Mouse (Mus musculus) brain, embryonic 14.5 days (tissue): ENCODE data around the gene Nipsnap1. TPM values are rescaled to one million over a fixed set of nuclear protein-coding genes. Genes with fewer than 3 reads are reported as not detected.

Experiments
- DNase-seq: peaks from one replicate; pipeline ENCODE4 v3.0.0-alpha.2; 2011; ENCODE audit warnings: low read depth
- CTCF ChIP-seq: fragments of 200-500 bp; IDR thresholded peaks from 2 replicates; pipeline ENCODE4 v1.5.1; 2012; ENCODE audit warnings: inconsistent platforms, mild to moderate bottlenecking, moderate library complexity, borderline replicate concordance; ENCODE audit not compliant: insufficient read depth, insufficient read length; ENCODE audit errors: extremely low read depth
- POLR2A ChIP-seq: fragments of 200-500 bp; IDR thresholded peaks from 2 replicates; pipeline ENCODE4 v1.6.1; 2012; ENCODE audit warnings: mild to moderate bottlenecking, inconsistent platforms, borderline replicate concordance; ENCODE audit not compliant: poor library complexity, insufficient read depth, insufficient read length, severe bottlenecking; ENCODE audit errors: extremely low read depth
- polyA plus RNA-seq: library from polyadenylated mRNA; depleted of rRNA; stranded (reverse); fragments of >200 nt; gene quantifications from 2 replicates; pipeline ENCODE4 v1.2.3, GENCODE M21; 2012; rRNA removed

Gene Nipsnap1
- polyA plus RNA-seq = 101 and 117 TPM in 2 replicates

- TF ChIP-seq POLR2A (peak; percentile 65; the same call in 1 of the 2 replicates), CTCF (no peak)
- DNase-seq = peak; percentile 95
These were observed at the start of gene Nipsnap1 for GRCm38 (mm10) chr11:4873755-4874475. Gene Nipsnap1 (plus strand): TSS chr11:4873951.

GRCm38 (mm10) chr11:4826152-4826778, 47.5 kb upstream of the Nipsnap1 start:
- TF ChIP-seq POLR2A = no peak
- no peak for TF ChIP-seq CTCF
- no peak for DNase-seq

- TF ChIP-seq CTCF = no peak
- no peak for TF ChIP-seq POLR2A
- no peak for DNase-seq
These were observed 46.4 kb upstream of the Nipsnap1 start for GRCm38 (mm10) chr11:4827340-4827739.

GRCm38 (mm10) chr11:4827916-4828315, 45.8 kb upstream of the Nipsnap1 start:
- DNase-seq = no peak
- TF ChIP-seq CTCF (no peak), POLR2A (no peak)

- peak; percentile 26 for DNase-seq
- no peak for TF ChIP-seq CTCF
- TF ChIP-seq POLR2A = no peak
These were observed 42.7 kb upstream of the Nipsnap1 start for GRCm38 (mm10) chr11:4831066-4831465.

- DNase-seq = no peak
- TF ChIP-seq POLR2A (no peak), CTCF (no peak)
These were observed 40.3 kb upstream of the Nipsnap1 start for GRCm38 (mm10) chr11:4833295-4833939.

GRCm38 (mm10) chr11:4835436-4835835, 38.3 kb upstream of the Nipsnap1 start:
- TF ChIP-seq CTCF (no peak), POLR2A (no peak)
- no peak for DNase-seq

- peak; percentile 70 for TF ChIP-seq CTCF
- TF ChIP-seq POLR2A = no peak
- peak; percentile 68 for DNase-seq
These were observed 37.0 kb upstream of the Nipsnap1 start for GRCm38 (mm10) chr11:4836755-4837154.

GRCm38 (mm10) chr11:4837342-4837741, 36.4 kb upstream of the Nipsnap1 start:
- DNase-seq = no peak
- TF ChIP-seq CTCF = no peak
- TF ChIP-seq POLR2A = no peak

- no peak for TF ChIP-seq CTCF
- no peak for TF ChIP-seq POLR2A
- no peak for DNase-seq
These were observed 35.5 kb upstream of the Nipsnap1 start for GRCm38 (mm10) chr11:4838235-4838634.

GRCm38 (mm10) chr11:4840942-4841526, 32.7 kb upstream of the Nipsnap1 start:
- TF ChIP-seq POLR2A (no peak), CTCF (no peak)
- no peak for DNase-seq
